Mouse (Mus musculus): Measurements from ENCODE around the gene Tmem247. TPM values are rescaled to one million over a fixed set of nuclear protein-coding genes. Genes with fewer than 3 reads are reported as not detected.

The Tmem247 gene
- total RNA-seq, 2 experiments from 2014 or later = not detected

DNA sequence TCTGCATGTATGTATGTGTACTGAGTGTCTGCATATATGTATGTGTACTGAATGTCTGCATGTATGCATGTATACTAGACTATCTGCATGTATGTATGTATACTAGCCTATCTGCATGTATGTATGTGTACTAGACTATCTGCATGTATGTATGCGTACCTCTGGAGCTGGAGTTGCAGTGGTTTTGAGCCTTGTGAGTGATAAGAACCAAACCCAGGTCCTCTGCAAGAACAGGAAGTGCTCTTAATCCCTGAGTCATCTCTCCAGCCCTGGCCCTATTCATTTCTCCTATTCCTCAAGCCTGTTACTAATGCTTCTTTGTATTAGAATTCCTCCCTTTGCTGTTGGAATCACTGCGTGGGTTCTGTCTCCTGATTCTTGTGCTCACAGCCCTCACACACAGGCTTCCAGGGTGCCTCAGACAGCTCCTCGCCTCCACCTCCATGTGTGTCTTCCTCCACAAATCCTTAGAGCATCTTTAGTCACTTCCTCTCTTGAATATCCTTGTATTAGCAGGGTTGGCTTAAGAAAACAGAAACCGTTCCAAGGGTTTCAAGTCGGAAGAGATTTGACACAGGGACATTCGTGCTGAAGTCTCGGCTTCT is 4.0 kb upstream of the Tmem247 start:
- no peak for DNase-seq (ENCODE audit: low spot score in 2 of 2)

DNA sequence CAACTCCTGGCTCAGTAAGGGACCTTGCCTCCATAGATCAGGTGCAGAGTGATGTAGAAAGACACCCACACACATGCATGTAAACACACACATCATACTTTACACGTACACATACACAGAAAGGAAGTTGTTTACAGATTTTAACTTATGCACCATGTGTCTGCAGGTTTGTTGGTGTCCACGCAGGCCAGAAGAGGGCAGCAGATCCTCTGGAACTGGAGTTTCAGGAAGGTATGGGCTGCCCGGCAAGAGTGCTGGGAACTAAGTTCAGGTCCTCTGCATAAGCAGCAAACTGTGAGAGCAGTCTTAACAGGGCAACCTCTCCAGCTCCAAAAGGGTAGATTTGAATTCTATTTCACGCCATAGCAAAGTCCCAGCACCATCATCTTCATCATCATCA is 1.6 kb upstream of the Tmem247 start:
- peak in 1 of 2 experiments; percentile 14 for DNase-seq (ENCODE audit: low spot score in 2 of 2)

DNA sequence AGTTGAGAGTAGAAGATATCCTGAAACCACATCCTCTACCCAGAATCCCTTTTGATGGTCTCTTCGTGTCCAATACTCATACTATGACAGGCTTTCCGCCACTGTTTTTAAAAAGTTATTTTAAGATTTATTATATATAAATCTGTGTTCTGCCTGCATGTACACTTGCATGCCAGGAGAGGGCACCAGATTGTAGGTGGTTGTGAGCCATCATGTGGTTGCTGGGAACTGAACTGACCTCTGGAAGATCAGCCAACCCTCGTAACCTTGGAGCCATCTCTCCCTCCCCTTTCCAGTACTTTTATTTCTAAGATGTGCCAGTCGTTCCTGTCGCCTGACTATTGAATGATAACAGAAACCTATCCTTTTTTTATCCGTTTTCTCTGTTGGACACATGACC is 1.6 kb downstream of the Tmem247 start:
- DNase-seq (ENCODE audit: low spot score in 2 of 2) = peak; percentile 52 to 53

DNA sequence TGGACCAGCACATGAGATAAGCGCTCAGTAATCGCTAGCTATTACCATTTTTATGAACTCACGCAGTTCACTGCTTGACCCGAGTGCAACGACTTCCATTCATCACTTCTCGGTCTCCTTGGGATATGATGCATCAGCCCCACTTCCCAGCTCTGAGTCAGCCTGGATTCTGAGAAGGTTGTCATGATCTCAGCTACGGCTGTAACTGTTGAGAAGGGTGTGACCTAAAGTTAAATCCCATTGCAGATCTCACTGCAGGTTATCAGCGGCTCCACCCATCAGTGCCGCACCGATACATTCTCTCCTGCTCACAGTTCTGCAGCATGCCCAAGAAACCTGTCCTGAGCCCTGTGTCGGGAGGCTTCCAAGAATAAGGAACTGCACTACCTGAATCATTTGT is 2.6 kb downstream of the Tmem247 start:
- peak in 1 of 2 experiments; percentile 25 for DNase-seq (ENCODE audit: low spot score in 2 of 2)

DNA sequence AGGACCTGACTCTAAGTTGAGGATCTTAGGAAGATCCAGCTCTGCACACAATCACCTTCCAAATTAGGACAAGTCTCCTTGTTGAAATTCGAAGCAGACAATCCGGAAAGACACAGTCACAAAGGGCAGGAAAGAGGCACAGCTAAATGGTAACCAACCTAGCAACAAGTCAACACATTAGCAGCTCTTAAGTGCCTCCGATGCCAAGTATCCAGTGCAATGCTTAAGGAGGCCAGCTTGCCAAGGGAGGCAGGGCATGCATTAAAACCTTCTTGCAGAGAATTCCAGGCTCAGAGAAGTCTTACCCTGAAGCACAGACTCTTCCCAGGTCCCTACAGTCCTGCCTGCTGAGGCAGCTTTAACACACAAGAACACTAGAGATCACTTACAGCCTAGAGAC is 7.5 kb downstream of the Tmem247 start:
- no peak for DNase-seq (ENCODE audit: low spot score in 2 of 2)

DNA sequence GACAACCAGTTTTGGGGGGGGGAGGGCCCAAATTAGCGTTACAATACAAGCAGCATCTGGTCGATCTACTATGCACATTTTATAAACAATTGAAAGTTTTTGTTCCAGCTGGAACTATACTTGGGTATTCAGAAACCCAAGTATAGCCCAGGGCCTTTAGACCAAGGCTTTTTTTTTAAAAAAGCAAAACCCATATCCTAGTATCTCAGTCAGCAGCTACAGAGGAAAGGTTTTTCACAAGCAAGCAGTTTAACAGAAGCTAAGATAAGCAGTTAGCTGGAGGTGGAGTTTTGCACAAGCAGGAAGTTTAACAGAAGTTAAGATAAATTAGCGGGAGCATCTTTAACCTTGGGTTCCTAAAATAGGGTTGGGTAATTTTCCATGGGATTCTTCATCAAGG is 9.7 kb downstream of the Tmem247 start:
- DNase-seq (ENCODE audit: low spot score in 2 of 2) = no peak

DNA sequence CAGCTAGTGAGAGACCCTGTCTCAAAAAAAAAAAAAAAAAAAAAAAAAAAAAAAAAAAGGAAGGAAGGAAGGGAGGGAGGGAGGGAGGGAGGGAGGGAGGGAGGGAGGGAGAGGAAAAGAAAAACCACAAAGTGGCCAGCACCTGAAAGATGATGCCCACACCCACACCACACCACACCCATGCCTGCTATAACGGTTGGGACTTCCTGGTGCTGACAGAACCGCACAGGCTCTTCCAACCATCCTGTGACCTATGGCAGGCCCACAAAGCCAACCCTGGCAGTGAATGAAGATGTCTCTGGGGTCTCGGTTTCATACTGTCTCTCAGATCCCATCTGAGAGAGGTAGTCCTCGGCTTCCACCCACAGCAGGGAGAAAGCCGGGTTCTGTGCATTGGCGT is 12.2 kb downstream of the Tmem247 start:
- no peak for DNase-seq (ENCODE audit: low spot score in 2 of 2)

DNA sequence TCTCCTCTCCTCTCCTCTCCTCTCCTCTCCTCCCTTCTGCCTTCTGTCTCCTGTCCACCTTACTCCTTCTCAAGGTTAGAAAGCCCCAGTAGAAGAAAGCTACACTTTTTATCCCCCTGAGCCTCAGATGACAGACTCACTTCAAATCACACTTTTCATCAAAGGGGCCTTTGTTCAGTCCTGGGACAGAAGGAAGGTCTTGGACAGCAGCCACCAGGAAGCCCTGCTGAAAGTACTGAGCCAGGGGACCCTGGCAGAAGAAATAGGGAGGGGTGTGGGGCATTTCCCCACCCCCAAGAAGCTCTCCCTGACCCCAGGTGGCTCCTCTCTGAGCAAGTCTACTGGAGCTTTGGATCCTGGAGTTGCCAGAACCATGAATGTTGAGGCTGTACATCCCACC is 12.8 kb downstream of the Tmem247 start:
- no peak for DNase-seq (ENCODE audit: low spot score in 2 of 2)

DNA sequence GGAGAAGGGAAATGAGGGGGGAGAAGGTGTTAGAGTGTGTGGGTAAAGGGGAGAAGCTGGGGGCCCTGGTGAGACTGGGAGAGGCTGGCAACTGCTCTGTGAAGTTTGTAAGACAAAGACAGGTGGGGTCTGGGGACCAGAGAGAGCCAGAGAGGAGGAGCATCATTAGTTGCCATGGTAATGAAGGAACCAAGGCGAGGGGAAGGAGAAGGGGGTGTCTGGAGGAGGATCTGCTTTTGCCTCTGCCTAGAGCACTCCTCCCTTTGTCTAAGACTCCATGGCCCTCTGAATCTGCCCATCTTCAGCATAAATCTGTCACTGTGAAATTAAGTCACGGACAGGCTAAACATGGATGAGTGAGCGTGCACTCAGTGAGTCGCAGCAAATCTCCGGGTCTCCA is 15.7 kb downstream of the Tmem247 start:
- DNase-seq (ENCODE audit: low spot score in 2 of 2) = no peak

DNA sequence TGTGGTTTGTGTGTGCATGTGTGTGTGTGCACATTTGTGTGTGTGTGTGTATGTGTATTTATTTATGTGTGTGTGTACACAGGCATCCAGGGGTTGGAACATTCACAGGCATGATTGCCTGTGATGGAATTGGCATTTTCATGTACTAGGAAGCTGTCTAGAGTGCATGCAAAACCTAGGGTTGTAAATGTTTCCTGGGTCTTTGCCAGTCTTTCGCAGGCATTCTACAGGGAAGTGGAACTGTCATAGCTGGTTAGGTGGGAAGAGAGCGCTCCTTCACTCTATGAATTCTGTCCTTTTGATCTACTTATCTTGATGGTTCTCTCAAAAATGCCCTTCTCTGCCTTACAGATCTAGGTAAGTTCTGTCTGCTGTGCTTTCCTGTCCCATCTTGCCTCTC is 19.9 kb downstream of the Tmem247 start:
- DNase-seq (ENCODE audit: low spot score in 2 of 2) = no peak

DNA sequence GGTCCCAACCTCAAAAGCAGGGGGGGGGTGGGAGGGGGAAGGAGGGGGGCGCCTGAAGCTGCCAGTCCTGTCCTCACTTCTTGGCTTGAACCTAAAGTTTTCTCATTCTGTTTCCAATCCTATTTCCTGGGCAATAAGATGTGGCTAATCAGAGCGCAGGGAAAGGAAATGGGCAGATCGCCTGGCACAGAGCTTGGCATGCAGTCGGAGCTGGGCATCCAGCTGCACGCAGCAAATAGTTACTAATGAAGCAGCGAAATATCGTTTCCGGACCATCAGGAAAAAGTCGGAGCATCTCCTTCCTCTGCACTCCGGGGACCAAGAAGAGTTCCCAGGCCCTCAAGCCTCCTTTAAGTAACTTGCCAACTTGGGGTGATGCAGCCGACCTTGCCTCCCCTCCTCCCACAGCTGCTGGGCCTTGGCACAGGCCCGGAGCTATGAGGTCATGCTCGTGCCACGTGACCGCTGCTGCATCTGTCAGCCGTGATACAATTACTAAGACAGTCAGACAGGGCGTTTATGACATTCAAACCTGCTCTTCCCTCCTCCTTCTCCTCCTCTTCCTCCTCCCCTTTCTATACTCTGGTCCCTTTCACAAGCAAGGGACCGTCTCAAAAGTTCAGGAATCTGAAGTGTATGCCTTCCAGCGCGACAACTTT is 20.5 kb downstream of the Tmem247 start:
- peak; percentile 78 to 84 for DNase-seq (ENCODE audit: low spot score in 2 of 2)

DNA sequence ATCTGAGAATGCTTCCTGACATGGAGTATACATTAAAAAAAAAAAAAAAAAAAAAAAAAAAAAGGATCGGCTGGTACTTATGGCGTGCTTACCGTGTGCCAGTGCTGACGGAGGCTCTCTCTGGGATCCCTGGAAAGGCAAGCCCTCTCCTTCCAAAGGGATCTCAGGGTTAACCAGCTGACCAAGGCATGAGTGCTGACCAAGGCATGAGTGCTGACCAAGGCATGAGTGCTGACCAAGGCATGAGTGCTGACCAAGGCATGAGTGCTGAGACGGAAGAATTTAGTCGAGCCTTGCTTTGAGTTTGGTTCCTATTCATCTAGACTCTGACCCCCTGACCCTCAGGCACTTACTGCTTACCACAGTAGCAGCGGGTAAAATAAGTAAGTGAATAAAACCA is 21.5 kb downstream of the Tmem247 start:
- no peak for DNase-seq (ENCODE audit: low spot score in 2 of 2)

DNA sequence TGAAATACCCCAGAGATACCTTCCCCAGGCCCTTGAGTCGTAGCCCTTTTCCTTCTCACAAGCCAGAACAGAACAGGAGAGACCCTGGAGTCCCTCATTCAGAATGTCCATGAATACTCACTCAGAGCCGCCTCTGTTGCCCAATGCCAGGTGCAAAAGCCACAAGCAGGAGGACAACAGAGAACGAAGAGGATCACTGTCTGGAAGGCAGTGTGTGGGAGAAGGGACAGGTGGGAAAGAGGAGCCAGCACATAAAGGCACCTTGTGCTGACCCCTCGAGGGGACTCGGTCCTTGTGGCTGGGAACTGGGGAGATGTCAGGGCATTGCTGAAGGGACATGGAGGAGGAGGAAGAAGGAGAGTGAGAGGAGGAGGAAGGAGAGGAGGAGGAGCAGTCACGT is 25.0 kb downstream of the Tmem247 start:
- no peak for DNase-seq (ENCODE audit: low spot score in 2 of 2)

DNA sequence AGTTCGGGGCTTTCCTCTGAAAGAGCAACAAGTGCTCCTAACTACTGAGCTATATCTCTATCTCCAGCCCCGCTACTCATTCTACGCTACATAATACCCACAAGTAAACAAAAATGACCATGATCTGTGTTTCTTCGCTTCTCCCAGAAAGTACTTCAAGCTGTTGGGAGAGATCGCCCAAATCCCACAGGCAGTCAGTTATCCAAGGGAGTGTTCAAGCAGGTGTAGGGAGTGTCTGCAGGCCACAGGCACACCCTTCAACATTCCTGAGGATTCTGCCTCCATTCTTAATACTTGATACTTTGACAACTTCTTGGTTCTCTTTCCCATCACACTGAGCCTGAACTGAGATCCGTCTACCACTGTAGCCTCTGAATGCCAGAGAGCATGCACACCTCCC is 26.0 kb downstream of the Tmem247 start:
- no peak for DNase-seq (ENCODE audit: low spot score in 2 of 2)

DNA sequence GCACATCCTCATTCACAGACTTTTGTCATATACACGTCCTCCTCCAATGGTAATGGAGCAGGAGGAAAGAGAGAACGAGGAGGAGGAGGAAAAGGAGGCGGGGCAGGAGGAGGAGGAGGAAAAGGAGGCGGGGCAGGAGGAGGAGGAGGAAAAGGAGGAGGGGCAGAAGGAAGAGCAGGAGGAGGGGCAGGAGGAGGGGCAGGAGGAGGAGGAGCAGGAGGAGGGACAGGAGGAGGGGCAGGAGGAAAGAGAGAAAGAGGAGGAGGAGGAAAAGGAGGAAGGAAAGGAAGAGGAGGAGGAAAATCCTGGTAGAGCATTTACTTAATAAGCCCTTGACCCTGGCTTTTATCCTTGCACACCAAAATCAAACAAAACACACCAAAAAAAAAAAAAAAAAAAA is 28.9 kb downstream of the Tmem247 start:
- DNase-seq (ENCODE audit: low spot score in 2 of 2) = no peak

DNA sequence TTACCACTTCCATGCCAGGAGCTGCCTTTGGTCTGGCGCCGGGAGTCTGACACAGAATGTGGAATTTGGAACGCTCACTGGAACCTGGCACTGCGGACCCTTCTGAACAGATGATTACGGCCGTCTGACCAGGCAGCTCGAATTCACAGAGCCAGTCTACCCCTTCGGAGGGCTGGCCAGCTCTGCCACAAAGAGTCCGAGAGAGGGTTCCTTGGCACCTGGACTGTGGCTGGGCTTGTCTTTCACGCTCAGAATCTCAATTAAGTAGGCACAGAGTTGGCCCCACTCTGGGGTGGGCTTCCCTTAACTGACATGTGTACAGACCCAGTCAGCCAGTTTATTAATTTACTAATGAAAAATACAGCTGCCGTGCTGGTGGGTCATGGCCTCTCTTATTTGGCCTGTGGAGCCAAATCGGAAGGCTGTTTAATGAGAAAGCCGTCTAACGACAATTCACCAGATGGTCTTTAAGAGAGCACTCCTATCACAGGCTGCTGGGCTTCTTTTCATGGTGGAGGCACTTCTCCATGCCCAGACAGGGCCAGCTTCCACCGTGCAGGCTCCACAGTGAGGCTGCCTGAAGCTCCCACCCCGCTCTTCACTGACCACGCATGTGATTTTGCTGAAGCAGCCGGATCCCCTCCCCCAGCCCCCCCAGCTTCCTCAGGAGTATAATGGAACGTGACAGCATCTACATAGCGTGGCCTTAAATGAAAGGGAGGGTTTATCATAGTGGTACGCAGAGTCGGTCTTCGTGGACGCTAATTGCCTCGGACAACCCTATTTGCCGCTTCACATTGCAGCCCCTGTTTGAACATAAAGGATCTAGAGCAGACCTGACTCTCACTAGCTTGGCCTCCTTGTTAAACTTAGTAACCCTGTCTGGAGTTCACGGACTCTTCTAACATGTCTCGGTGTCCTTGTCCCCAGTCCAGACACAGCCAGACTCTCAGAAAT is 31.0 kb downstream of the Tmem247 start, which contains the start of gene Atp6v1e2:
TSS of gene Atp6v1e2 (minus strand) at position 58 of the 957 bp plus-strand sequence.
- no peak for DNase-seq (ENCODE audit: low spot score in 2 of 2)

DNA sequence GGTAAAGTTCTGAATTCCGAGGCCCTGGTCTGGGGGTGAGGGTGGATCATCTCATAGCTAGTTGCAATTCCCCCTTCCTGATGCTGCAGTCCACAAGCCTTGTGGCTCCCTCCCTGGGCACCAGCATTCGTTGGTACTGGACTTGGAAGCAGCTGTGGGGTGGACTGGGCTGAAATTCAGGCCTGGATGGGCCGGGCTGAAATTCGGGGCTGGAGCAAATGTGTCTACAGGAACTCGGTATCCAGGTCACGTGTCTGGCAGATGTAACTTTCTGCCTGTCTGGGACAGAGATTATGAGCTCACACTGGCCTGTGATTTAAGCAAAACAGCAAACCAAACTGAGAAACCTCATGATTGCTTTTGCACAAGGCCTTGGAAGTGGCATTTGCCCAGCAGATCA is 31.7 kb downstream of the Tmem247 start:
- DNase-seq (ENCODE audit: low spot score in 2 of 2) = no peak

DNA sequence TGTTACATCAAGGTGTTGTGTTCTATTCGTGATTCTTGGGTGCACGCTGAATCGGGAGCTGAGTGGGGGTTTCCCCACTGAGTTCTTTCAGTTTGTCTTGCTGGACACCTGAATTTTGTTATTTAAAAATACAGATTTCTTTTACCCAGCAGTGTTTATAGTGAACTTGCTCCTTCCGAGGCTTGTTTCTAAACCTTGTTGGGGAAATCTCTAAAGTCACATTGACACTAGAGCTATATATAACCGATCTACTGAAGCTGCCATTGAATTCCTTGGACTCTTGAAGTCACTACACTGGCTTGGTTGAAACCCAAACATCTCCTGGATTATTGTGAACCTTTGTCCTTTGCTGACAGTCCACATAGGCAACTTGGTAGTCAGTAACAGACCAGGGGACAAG is 40.1 kb downstream of the Tmem247 start:
- DNase-seq (ENCODE audit: low spot score in 2 of 2) = no peak

DNA sequence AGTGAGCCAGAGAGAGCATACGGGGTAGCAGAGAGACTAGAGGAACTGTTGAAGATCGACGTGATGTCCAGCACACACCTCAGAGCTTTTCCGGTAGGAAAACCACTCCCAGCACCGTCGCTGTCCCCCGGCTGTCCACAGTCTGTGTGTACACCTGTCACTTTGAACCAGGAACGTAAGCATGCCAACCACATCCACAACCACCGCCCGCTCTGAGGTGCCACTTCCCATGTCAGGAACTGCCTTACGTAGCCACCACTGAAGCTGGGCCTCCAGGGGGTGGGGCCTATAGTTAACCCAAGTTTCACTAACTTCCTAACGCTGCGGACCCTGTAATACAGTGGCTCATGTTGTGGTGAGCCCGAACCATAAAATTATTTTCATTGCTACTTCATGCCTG is 40.8 kb downstream of the Tmem247 start:
- DNase-seq (ENCODE audit: low spot score in 2 of 2) = no peak

DNA sequence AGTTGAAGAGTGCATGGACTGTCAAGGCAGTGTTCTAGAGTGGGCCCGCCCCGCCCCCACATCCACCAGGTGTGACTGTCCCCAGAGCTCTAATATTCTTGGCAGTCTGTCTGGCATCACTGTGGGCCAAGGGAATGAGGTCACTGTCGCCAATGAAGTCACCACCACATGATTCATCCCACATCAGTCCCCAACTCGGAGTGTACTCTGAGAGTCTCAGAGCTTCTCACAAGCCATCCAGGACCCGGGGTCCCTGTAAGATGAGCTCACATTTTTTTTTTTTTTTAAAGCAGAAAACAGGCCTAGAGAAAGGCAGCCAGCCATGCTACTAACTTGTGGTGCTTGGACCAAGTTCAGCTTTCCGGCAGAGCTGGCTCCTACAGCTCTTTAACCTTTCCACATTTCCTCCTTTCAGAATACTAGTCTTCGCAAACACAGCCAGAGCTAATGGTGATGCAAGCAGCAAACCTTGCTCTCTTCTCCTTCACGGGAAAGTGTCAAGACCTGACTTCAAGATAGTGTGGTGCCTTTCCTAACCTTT is 44.2 kb downstream of the Tmem247 start:
- peak; percentile 56 to 61 for DNase-seq (ENCODE audit: low spot score in 2 of 2)

DNA sequence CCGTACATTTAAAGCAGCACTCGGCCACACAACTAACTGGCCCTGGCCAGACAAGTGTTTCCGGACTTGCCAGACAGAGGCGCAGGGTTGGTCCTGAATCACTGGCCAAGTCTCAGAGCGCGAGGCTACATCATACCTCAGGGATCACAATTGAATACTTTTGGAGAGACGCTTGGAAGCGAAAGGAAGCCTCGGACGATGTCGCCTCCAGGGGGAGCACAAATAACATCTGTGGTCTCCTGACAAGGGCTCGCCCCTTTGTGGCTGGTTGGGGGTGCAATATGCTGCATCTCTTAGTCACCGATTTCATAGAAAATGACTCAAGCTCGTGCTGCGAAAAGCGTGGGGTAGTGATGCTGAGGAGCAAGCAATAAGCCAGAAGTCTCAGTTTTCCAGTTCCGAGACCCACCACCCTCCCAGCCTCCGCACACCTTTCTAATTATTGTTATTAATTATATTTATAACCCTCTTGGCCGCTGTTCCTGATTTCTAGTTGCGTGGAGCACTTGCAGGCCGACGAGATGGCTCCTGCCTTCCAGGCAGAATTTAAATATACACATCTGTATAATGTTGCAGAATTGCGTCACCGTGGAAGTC is 45.2 kb downstream of the Tmem247 start:
- peak; percentile 85 to 87 for DNase-seq (ENCODE audit: low spot score in 2 of 2)
